Mouse (Mus musculus) embryonic fibroblast, embryonic 13.5 days (primary cell): ENCODE measurements around the gene Pds5a.
A peak's percentile ranks its signal among the peaks of the same experiment; 100 is the strongest.

Source experiments
- CTCF ChIP-seq: IDR thresholded peaks from 2 replicates; pipeline ENCODE4 v1.5.1; 2011; ENCODE audit warnings: mild to moderate bottlenecking, control low read depth, low read length, moderate library complexity, borderline replicate concordance; ENCODE audit not compliant: insufficient read depth
- POLR2A ChIP-seq: IDR thresholded peaks from 2 replicates; pipeline ENCODE4 v1.6.1; 2011; ENCODE audit warnings: low read depth, mild to moderate bottlenecking, control low read depth, low read length, moderate library complexity

DNA sequence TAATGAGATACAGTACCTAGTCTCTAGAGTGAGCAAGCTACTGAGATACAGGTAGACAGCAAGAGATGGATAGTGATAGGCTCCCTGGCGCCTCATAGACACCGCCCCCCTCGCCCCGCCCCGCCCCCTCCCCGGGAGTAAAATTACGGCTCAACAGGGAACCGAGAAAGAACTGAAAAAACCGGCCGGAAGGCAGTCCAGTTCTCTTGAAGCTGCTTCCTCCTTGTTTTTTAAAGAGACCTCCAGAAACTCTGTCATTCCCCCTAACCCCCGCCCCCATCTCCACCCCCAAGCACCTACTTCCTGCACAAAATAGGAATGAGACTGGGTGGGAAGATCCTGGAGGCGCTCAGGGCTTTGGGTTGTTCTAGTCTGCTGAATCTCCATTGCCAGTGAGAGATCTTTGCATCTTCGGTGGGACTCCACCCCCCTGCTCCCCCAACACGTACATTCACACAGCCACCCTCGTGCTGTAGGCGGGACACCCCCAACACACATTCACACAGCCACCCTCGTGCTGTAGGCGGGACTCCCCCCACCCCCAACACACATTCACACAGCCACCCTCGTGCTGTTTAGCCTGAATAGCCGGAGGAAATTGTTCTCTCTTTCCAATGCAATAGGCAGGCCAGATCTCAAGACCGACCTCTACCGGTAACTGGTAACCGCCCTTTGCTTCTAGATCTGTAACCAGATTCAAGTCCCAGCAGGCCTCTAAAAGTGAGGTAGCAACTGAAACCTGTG lies 26.4 kb upstream of the Pds5a start:
- TF ChIP-seq CTCF (no peak), POLR2A (peak; percentile 39; the same call in 1 of the 2 replicates)
